Mouse (Mus musculus) heart, embryonic 11.5 days (tissue): ENCODE measurements around the gene Azin2. TPM values are rescaled to one million over a fixed set of nuclear protein-coding genes. Genes with fewer than 3 reads are reported as not detected.

ENCODE experiments used
- ATAC-seq: fragments of 200-750 bp; cut with Nextera tagmentation; replicated peaks from 2 replicates; pipeline ENCODE4 v1.8.0; 2017; ENCODE audit warnings: moderate library complexity; ENCODE audit not compliant: insufficient number of reproducible peaks, low FRiP score, low TSS enrichment
- H3K27ac ChIP-seq: fragments of 300-500 bp; sonication (generic); 2 replicates; pipeline ENCODE4 v1.5.1; 2014; ENCODE audit warnings: mild to moderate bottlenecking, low read depth, low read length
- H3K27me3 ChIP-seq: fragments of 300-500 bp; sonication (generic); 2 replicates; pipeline ENCODE4 v1.6.1; 2014; ENCODE audit warnings: mild to moderate bottlenecking, low read length, mixed read lengths; ENCODE audit not compliant: control insufficient read depth, insufficient read depth
- H3K36me3 ChIP-seq: fragments of 300-500 bp; sonication (generic); 2 replicates; pipeline ENCODE4 v1.6.1; 2014; ENCODE audit warnings: mild to moderate bottlenecking, low read length, moderate library complexity, mixed read lengths; ENCODE audit not compliant: control insufficient read depth, insufficient read depth
- H3K4me1 ChIP-seq: fragments of 300-500 bp; sonication (generic); 2 replicates; pipeline ENCODE4 v1.6.1; 2014; ENCODE audit warnings: low read length; ENCODE audit not compliant: control insufficient read depth, insufficient read depth
- H3K4me2 ChIP-seq: fragments of 300-500 bp; sonication (generic); 2 replicates; pipeline ENCODE4 v1.6.1; 2014; ENCODE audit warnings: mild to moderate bottlenecking, moderate library complexity
- H3K4me3 ChIP-seq: fragments of 300-500 bp; sonication (generic); 2 replicates; pipeline ENCODE4 v1.5.1; 2014; ENCODE audit warnings: low read depth, low read length
- H3K9ac ChIP-seq: fragments of 300-500 bp; sonication (generic); 2 replicates; pipeline ENCODE4 v1.6.1; 2014; ENCODE audit warnings: mild to moderate bottlenecking, low read depth, low read length, moderate library complexity
- H3K9me3 ChIP-seq: fragments of 300-500 bp; sonication (generic); replicated peaks from 2 replicates; pipeline ENCODE4 v1.6.1; 2016; ENCODE audit warnings: low read length; ENCODE audit not compliant: control insufficient read depth
- WGBS: fragments of 180-500 bp; shearing (Covaris S2); extraction: QIAGEN DNeasy Blood & Tissue Kit; methylation state at CpG from one replicate; pipeline ENCODE4 v1.1.7; 2014; ENCODE audit not compliant: insufficient replicate concordance; 5-methylcytosine and 5-hydroxymethylcytosine counted together
- polyA plus RNA-seq: library from polyadenylated mRNA; unstranded; fragments of >200 nt; fragmentation: Nextera tagmentation; extraction: Ambion mirVana; gene quantifications from 2 replicates; pipeline ENCODE4 v1.2.1, GENCODE M21; 2014

Gene Azin2
- polyA plus RNA-seq, 1 experiment from 2014 or later, result 4.1 TPM

- peaks cover 33% of the 10 kb centered on the region for H3K27me3 ChIP-seq
Observed at GRCm38 (mm10) chr4:128958849-128959248, 3.4 kb downstream of the Azin2 start.

GRCm38 (mm10) chr4:128958156-128958555 is 4.1 kb downstream of the Azin2 start:
- no peaks in the 10 kb centered on the region for H3K9me3 ChIP-seq
- no peak overlapping the region for H3K4me3 ChIP-seq
- peaks cover 32% of the 10 kb centered on the region for H3K27me3 ChIP-seq
- H3K9ac ChIP-seq, result no peak overlapping the region
- ATAC-seq, result no peak
- no peak overlapping the region for H3K4me2 ChIP-seq
- WGBS, result 79% methylated on average over 11 of the region's 11 CpGs
- H3K4me1 ChIP-seq, result peaks cover 12% of the 10 kb centered on the region
- H3K36me3 ChIP-seq, result no peaks in the 10 kb centered on the region
- H3K27ac ChIP-seq, result peak overlapping the region; percentile 29; the same call in 1 of the 2 replicates

More at GRCm38 (mm10) chr4:128958849-128959248, 3.4 kb downstream of the Azin2 start:
- H3K4me3 ChIP-seq, result no peak overlapping the region
- no peak for ATAC-seq
- H3K27ac ChIP-seq, result no peak overlapping the region
- H3K36me3 ChIP-seq, result no peaks in the 10 kb centered on the region
- H3K9ac ChIP-seq, result no peak overlapping the region
- no peak overlapping the region for H3K4me2 ChIP-seq
- no peaks in the 10 kb centered on the region for H3K9me3 ChIP-seq
- H3K4me1 ChIP-seq, result peaks cover 12% of the 10 kb centered on the region
- 67% methylated on average over 8 of the region's 8 CpGs for WGBS

GRCm38 (mm10) chr4:128957155-128957911 is 4.9 kb downstream of the Azin2 start:
- H3K27me3 ChIP-seq, result peaks cover 26% of the 10 kb centered on the region
- H3K9me3 ChIP-seq, result no peaks in the 10 kb centered on the region
- WGBS, result 41% methylated on average over 11 of the region's 11 CpGs
- peak overlapping the region; percentile 46 for H3K27ac ChIP-seq
- no peak overlapping the region for H3K4me2 ChIP-seq
- ATAC-seq, result no peak
- H3K4me3 ChIP-seq, result no peak overlapping the region
- no peak overlapping the region for H3K9ac ChIP-seq
- H3K36me3 ChIP-seq, result no peaks in the 10 kb centered on the region
- peaks cover 10% of the 10 kb centered on the region for H3K4me1 ChIP-seq

GRCm38 (mm10) chr4:128953851-128954250 is 8.4 kb downstream of the Azin2 start:
- Histone ChIP-seq H3K36me3 (no peaks in the 10 kb centered on the region), H3K4me1 (no peaks in the 10 kb centered on the region; the same call in 1 of the 2 replicates), H3K9ac (no peak overlapping the region), H3K27me3 (no peaks in the 10 kb centered on the region), H3K27ac (no peak overlapping the region), H3K4me3 (no peak overlapping the region), H3K9me3 (no peaks in the 10 kb centered on the region), H3K4me2 (no peak overlapping the region)
- ATAC-seq, result no peak
- 84% methylated on average over 5 of the region's 5 CpGs for WGBS

GRCm38 (mm10) chr4:128950461-128950860 is 11.8 kb downstream of the Azin2 start:
- WGBS, result 83% methylated on average over 5 of the region's 5 CpGs
- no peaks in the 10 kb centered on the region for H3K27me3 ChIP-seq
- H3K4me1 ChIP-seq, result no peaks in the 10 kb centered on the region
- no peak overlapping the region for H3K4me2 ChIP-seq
- H3K27ac ChIP-seq, result no peak overlapping the region
- no peak overlapping the region for H3K4me3 ChIP-seq
- no peaks in the 10 kb centered on the region for H3K9me3 ChIP-seq
- ATAC-seq, result no peak
- H3K9ac ChIP-seq, result no peak overlapping the region
- H3K36me3 ChIP-seq, result no peaks in the 10 kb centered on the region

GRCm38 (mm10) chr4:128949470-128950005 is 12.7 kb downstream of the Azin2 start:
- no peak; the same call in 1 of the 2 replicates for ATAC-seq
- Histone ChIP-seq H3K36me3 (no peaks in the 10 kb centered on the region), H3K9me3 (no peaks in the 10 kb centered on the region), H3K4me1 (no peaks in the 10 kb centered on the region), H3K27me3 (no peaks in the 10 kb centered on the region), H3K27ac (no peak overlapping the region), H3K4me3 (no peak overlapping the region), H3K4me2 (no peak overlapping the region), H3K9ac (no peak overlapping the region)
- WGBS, result 28% methylated on average over 15 of the region's 15 CpGs

- WGBS, result 31% methylated on average over 6 of the region's 6 CpGs
Observed at GRCm38 (mm10) chr4:128948137-128948674, 14.0 kb downstream of the Azin2 start.

GRCm38 (mm10) chr4:128947326-128947933 is 14.8 kb downstream of the Azin2 start:
- Histone ChIP-seq H3K36me3 (no peaks in the 10 kb centered on the region), H3K4me1 (no peaks in the 10 kb centered on the region), H3K9ac (no peak overlapping the region), H3K27ac (no peak overlapping the region), H3K27me3 (no peaks in the 10 kb centered on the region), H3K4me2 (peak overlapping the region; percentile 21; the same call in 1 of the 2 replicates), H3K4me3 (no peak overlapping the region), H3K9me3 (no peaks in the 10 kb centered on the region)
- WGBS, result 15% methylated on average over 18 of the region's 18 CpGs
- no peak for ATAC-seq

More at GRCm38 (mm10) chr4:128948137-128948674, 14.0 kb downstream of the Azin2 start:
- Histone ChIP-seq H3K9ac (no peak overlapping the region), H3K36me3 (no peaks in the 10 kb centered on the region), H3K27ac (no peak overlapping the region), H3K4me3 (no peak overlapping the region), H3K4me2 (no peak overlapping the region), H3K9me3 (no peaks in the 10 kb centered on the region), H3K27me3 (no peaks in the 10 kb centered on the region), H3K4me1 (no peaks in the 10 kb centered on the region)
- no peak for ATAC-seq
